Mouse (Mus musculus): ENCODE measurements around the gene Med22.

GRCm38 (mm10) chr2:26954735-26955395, 44.4 kb upstream of the Med22 start:
- no peak for TF ChIP-seq CTCF (IDR thresholded peaks at IDR 0.05; ENCODE audit: borderline replicate concordance, insufficient read depth, low read length)
- no peak for TF ChIP-seq POLR2A (IDR thresholded peaks at IDR 0.05; ENCODE audit: low read depth, low read length)

All from embryonic fibroblast, embryonic 13.5 days (primary cell).